Mouse (Mus musculus) bone marrow, adult 2 months (tissue): ENCODE results near the gene Ring1. TPM values are rescaled to one million over a fixed set of nuclear protein-coding genes. Genes with fewer than 3 reads are reported as not detected.

Experiments
- H3K27ac ChIP-seq: fragments of 200-500 bp; 2 replicates; pipeline ENCODE4 v1.5.1; 2012; ENCODE audit warnings: low read depth, mild to moderate bottlenecking, control low read depth, inconsistent platforms, low read length; ENCODE audit not compliant: control insufficient read depth, poor library complexity, insufficient read depth
- H3K4me1 ChIP-seq: fragments of 200-500 bp; 2 replicates; pipeline ENCODE4 v1.6.1; 2011; ENCODE audit warnings: low read length; ENCODE audit not compliant: control insufficient read depth, insufficient read depth
- H3K4me3 ChIP-seq: fragments of 200-500 bp; replicated peaks from 2 replicates; pipeline ENCODE3; 2011; ENCODE audit warnings: mild to moderate bottlenecking, low read depth, low read length, control low read depth; ENCODE audit not compliant: control insufficient read depth
- CTCF ChIP-seq: fragments of 200-500 bp; IDR thresholded peaks from 2 replicates; pipeline ENCODE4 v1.5.1; 2011; ENCODE audit warnings: low read length, control low read depth; ENCODE audit not compliant: control insufficient read depth, insufficient read depth
- POLR2A ChIP-seq: fragments of 200-500 bp; IDR thresholded peaks from 2 replicates; pipeline ENCODE4 v1.6.1; 2011; ENCODE audit warnings: low read depth, mild to moderate bottlenecking, control low read depth, low read length, borderline replicate concordance; ENCODE audit not compliant: control insufficient read depth
- WGBS: fragments of 180-500 bp; shearing (Covaris S2); methylation state at CpG from one replicate; pipeline ENCODE4 v1.1.7; 2018; 5-methylcytosine and 5-hydroxymethylcytosine counted together
- polyA plus RNA-seq: library from polyadenylated mRNA; stranded (reverse); fragments of >200 nt; gene quantifications from 2 replicates; pipeline ENCODE4 v1.2.4, GENCODE M21; 2011; ENCODE audit warnings: low replicate concordance; ENCODE audit not compliant: missing spikeins, insufficient read depth, insufficient read length

The Ring1 gene
- polyA plus RNA-seq, 1 experiment = 35.7 TPM

GRCm38 (mm10) chr17:34038878-34039561 is 14.5 kb upstream of the Ring1 start, which contains the start of gene Col11a2:
Gene Col11a2, plus strand, starts transcription at chr17:34039437.
- Histone ChIP-seq H3K4me1 (no peaks in the 10 kb centered on the region), H3K27ac (no peak within 1 kb of the TSS), H3K4me3 (no peak within 1 kb of the TSS)
- TF ChIP-seq POLR2A = no peak
- no peak for TF ChIP-seq CTCF
- WGBS = 15% methylated on average over 28 of the region's 28 CpGs

GRCm38 (mm10) chr17:34038440-34038839 is 14.0 kb upstream of the Ring1 start:
- Histone ChIP-seq H3K27ac (no peak overlapping the region), H3K4me1 (no peaks in the 10 kb centered on the region), H3K4me3 (no peak overlapping the region)
- WGBS = 36% methylated on average over 20 of the region's 21 CpGs
- no peak for TF ChIP-seq POLR2A

GRCm38 (mm10) chr17:34037241-34037640 is 12.8 kb upstream of the Ring1 start:
- peaks cover 2% of the 10 kb centered on the region; the same call in 1 of the 2 replicates for H3K4me1 ChIP-seq

GRCm38 (mm10) chr17:34036647-34037046 is 12.2 kb upstream of the Ring1 start:
- Histone ChIP-seq H3K4me3 (no peak overlapping the region), H3K27ac (no peak overlapping the region; the same call in 1 of the 2 replicates), H3K4me1 (peaks cover 2% of the 10 kb centered on the region; the same call in 1 of the 2 replicates)
- peak; percentile 35; the same call in 1 of the 2 replicates for TF ChIP-seq POLR2A
- 0 out of 2 replicates have a peak, but pooled peaks have one; percentile 0 for TF ChIP-seq CTCF
- 85% methylated on average over 10 of the region's 10 CpGs for WGBS

More at GRCm38 (mm10) chr17:34037241-34037640, 12.8 kb upstream of the Ring1 start:
- Histone ChIP-seq H3K27ac (no peak overlapping the region), H3K4me3 (no peak overlapping the region)
- TF ChIP-seq POLR2A = no peak
- no peak for TF ChIP-seq CTCF
- whole genome bisulfite sequencing = 90% methylated on average over 7 of the region's 7 CpGs

GRCm38 (mm10) chr17:34035517-34035916 is 11.0 kb upstream of the Ring1 start:
- peaks cover 6% of the 10 kb centered on the region for H3K4me1 ChIP-seq
- no peak overlapping the region for H3K27ac ChIP-seq
- WGBS = 94% methylated on average over 9 of the region's 9 CpGs
- TF ChIP-seq CTCF = no peak
- TF ChIP-seq POLR2A = no peak
- H3K4me3 ChIP-seq = no peak overlapping the region

GRCm38 (mm10) chr17:34034064-34034463 is 9.6 kb upstream of the Ring1 start:
- Histone ChIP-seq H3K27ac (no peak overlapping the region), H3K4me3 (no peak overlapping the region), H3K4me1 (peaks cover 11% of the 10 kb centered on the region)
- WGBS = 73% methylated on average over 10 of the region's 10 CpGs
- TF ChIP-seq POLR2A (no peak), CTCF (peak; percentile 75)

- peaks cover 11% of the 10 kb centered on the region for H3K4me1 ChIP-seq
- H3K27ac ChIP-seq = peak overlapping the region; percentile 98
- H3K4me3 ChIP-seq = peak overlapping the region; percentile 25
- 70% methylated on average over 9 of the region's 9 CpGs for WGBS
- TF ChIP-seq POLR2A (no peak; the same call in 1 of the 2 replicates), CTCF (no peak)
Observed at GRCm38 (mm10) chr17:34033441-34033840, 9.0 kb upstream of the Ring1 start.

GRCm38 (mm10) chr17:34032806-34033205 is 8.3 kb upstream of the Ring1 start:
- peaks cover 11% of the 10 kb centered on the region for H3K4me1 ChIP-seq
- peak overlapping the region; percentile 98 for H3K27ac ChIP-seq
- peak overlapping the region; percentile 94 for H3K4me3 ChIP-seq
- WGBS = 2% methylated on average over 9 of the region's 9 CpGs
- TF ChIP-seq POLR2A (no peak), CTCF (no peak)

- TF ChIP-seq CTCF = no peak; the same call in 1 of the 2 replicates
- TF ChIP-seq POLR2A = peak; percentile 50; the same call in 1 of the 2 replicates
- H3K4me1 ChIP-seq = peaks cover 11% of the 10 kb centered on the region
- 1% methylated on average over 48 of the region's 48 CpGs for WGBS
- H3K27ac ChIP-seq = peak overlapping the region; percentile 98
- H3K4me3 ChIP-seq = peak overlapping the region; percentile 94
Observed at GRCm38 (mm10) chr17:34032174-34032632, 7.7 kb upstream of the Ring1 start.
